11 mouse cellular contexts compared by ENCODE assay signal in the genomic region with DNA sequence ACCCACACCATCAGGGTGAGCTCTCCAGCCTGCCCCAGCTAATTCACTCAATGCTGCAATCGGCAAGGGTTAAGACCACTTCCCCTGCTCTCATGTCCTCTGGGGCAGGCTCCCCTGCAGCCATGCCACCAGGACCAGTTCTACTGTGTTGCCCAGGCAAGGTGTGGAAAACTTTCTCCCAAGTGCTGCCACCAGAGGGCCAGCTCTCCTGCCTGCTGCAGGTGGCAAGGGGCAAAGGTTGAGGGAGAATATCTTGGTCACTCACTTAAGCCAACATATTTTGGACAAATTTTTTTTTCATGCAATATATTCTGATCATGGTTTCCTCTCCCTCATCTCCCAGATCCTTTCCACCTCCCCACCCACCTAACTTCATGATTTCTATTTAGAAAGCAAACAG. TPM values are rescaled to one million over a fixed set of nuclear protein-coding genes. Genes with fewer than 3 reads are reported as not detected.
A peak's percentile ranks its signal among the peaks of the same experiment; 100 is the strongest.
DNase-seq lines count a peak whose midpoint lies in the region; TF ChIP-seq lines count a peak whose summit lies in the region.
"Had no signal": no experiment of that assay in that cellular context is flagged by ENCODE, and none has a peak within 500 bp of the region (broad histone marks: within the 10 kb centered on the region; RNA-seq: fewer than 3 reads in every experiment).

No protein-coding gene starts in this region.

- no peak overlapping the region for H3K27ac ChIP-seq in left cerebral cortex, adult 2 months

- H3K4me3 ChIP-seq in left cerebral cortex, adult 2 months = no peak overlapping the region
- H3K4me3 ChIP-seq: erythroblast, embryonic 14.5 days had no signal

- intact Hi-C loops in left cerebral cortex, adult 2 months (cut with DNase I) = no loop called here
- intact Hi-C loops in left cerebral cortex, postnatal 36 days (cut with DNase I) = no loop called here

- no peak for DNase-seq in left cerebral cortex, adult 2 months (ENCODE audit: extremely low spot score in 1 of 2, low spot score in 2 of 2)
- no peak for DNase-seq in left cerebral cortex, postnatal 36 days (ENCODE audit: low spot score in 2 of 2)
- DNase-seq in thymus, postnatal 25 days = peak; percentile 7
- DNase-seq in thymus, postnatal 10 days (ENCODE audit: low spot score in 2 of 2) = no peak
- DNase-seq in kidney, adult 9 months = peak; percentile 35
- no peak for DNase-seq in B cell, adult 2 months
- DNase-seq in right cerebral cortex, adult 2 months (ENCODE audit: low spot score in 2 of 2) = no peak
- DNase-seq: cerebellum, postnatal 25 days; spleen, adult 18-20 months had no signal

- peak; percentile 32 for TF ChIP-seq CTCF in left cerebral cortex, adult 2 months (IDR thresholded peaks at IDR 0.05)

RNA-seq across cellular contexts. Expression of a gene that starts 8.8 kb away (rescaled TPM):
- total RNA-seq in left cerebral cortex, adult 2 months (2021) = not detected
- not detected for total RNA-seq in left cerebral cortex, postnatal 36 days (2021)
- total RNA-seq: left cerebral cortex, adult 8-10 months had no signal

RNA-seq across cellular contexts. Expression of a gene that starts 32.2 kb away (rescaled TPM):
- total RNA-seq in left cerebral cortex, adult 2 months (2021) = not detected
- total RNA-seq in left cerebral cortex, postnatal 36 days (2021) = not detected
- total RNA-seq: left cerebral cortex, adult 8-10 months had no signal

RNA-seq across cellular contexts. Expression of a gene that starts 49.3 kb away (rescaled TPM):
- not detected for total RNA-seq in left cerebral cortex, adult 2 months (2021)
- not detected for total RNA-seq in left cerebral cortex, postnatal 36 days (2021)
- total RNA-seq: left cerebral cortex, adult 8-10 months had no signal

Comparison
In these comparisons a context has a peak if more than half of its experiments do, and no peak if none do; other contexts are left out.
1. DNase-seq: peak in thymus, postnatal 25 days (single experiment) and kidney, adult 9 months (single experiment); none in left cerebral cortex, adult 2 months (0 of 2), left cerebral cortex, postnatal 36 days (0 of 2), thymus, postnatal 10 days (0 of 2), B cell, adult 2 months (0 of 2) and right cerebral cortex, adult 2 months (0 of 2).